Mouse (Mus musculus) CH12.LX (cell line): ENCODE results near the gene Son. TPM values are rescaled to one million over a fixed set of nuclear protein-coding genes. Genes with fewer than 3 reads are reported as not detected.

Source experiments
- DNase-seq: peaks from one replicate; pipeline ENCODE4 v3.0.0-alpha.2; 2013; ENCODE audit errors: extremely low read depth
- H3K27ac ChIP-seq: 2 replicates; pipeline ENCODE4 v1.5.1; 2012; ENCODE audit warnings: low read depth, mild to moderate bottlenecking, control low read depth, moderate library complexity; ENCODE audit not compliant: insufficient read depth
- H3K27me3 ChIP-seq: replicated peaks from 2 replicates; pipeline ENCODE3; 2012; ENCODE audit warnings: inconsistent platforms
- H3K36me3 ChIP-seq, 2 experiments: replicated peaks in 1 of 2; 2 replicates each; pipeline versions ENCODE3 to v1.6.1; 2012; ENCODE audit warnings: inconsistent platforms in 1 of 2, low read length in 1 of 2, mild to moderate bottlenecking in 1 of 2, mixed read lengths in 1 of 2, moderate library complexity in 1 of 2; ENCODE audit not compliant: control insufficient read depth in 1 of 2, insufficient read depth in 1 of 2
- H3K4me1 ChIP-seq, 2 experiments: 2 replicates each; pipeline ENCODE4 v1.6.1; 2012; ENCODE audit warnings: inconsistent platforms in 1 of 2, moderate library complexity in 1 of 2; ENCODE audit not compliant: insufficient read depth in 2 of 2, control insufficient read depth in 1 of 2
- H3K4me2 ChIP-seq: 2 replicates; pipeline ENCODE4 v1.6.1; 2012; ENCODE audit warnings: low read depth, mild to moderate bottlenecking, control low read depth; ENCODE audit not compliant: poor library complexity, insufficient read depth, severe bottlenecking
- H3K4me3 ChIP-seq, 3 experiments: fragments of 150-350 bp in 1 of 3; sonication (generic) in 1 of 3; replicated peaks in 1 of 3; 2 replicates each; pipeline versions ENCODE3 to v1.5.1; 2011 to 2012; ENCODE audit warnings: low read depth in 2 of 3, low read length in 2 of 3, mild to moderate bottlenecking in 2 of 3, moderate library complexity in 2 of 3, control low read depth in 1 of 3, improper control_type of control experiment in 1 of 3, inconsistent platforms in 1 of 3, mixed read lengths in 1 of 3; ENCODE audit not compliant: poor library complexity in 1 of 3
- H3K79me2 ChIP-seq: replicated peaks from 2 replicates; pipeline ENCODE4 v1.6.1; 2012; ENCODE audit warnings: mild to moderate bottlenecking, moderate library complexity; ENCODE audit not compliant: control insufficient read depth, poor library complexity, insufficient read depth, severe bottlenecking; ENCODE audit errors: extremely low read depth
- H3K9ac ChIP-seq: 2 replicates; pipeline ENCODE4 v1.6.1; 2012; ENCODE audit warnings: low read depth, mild to moderate bottlenecking, control low read depth, moderate library complexity; ENCODE audit not compliant: insufficient read depth
- H3K9me3 ChIP-seq: replicated peaks from 2 replicates; pipeline ENCODE3; 2012; ENCODE audit warnings: low read length, inconsistent platforms, mixed read lengths
- BHLHE40 ChIP-seq: IDR thresholded peaks from 2 replicates; pipeline ENCODE4 v1.6.1; 2011; ENCODE audit warnings: mild to moderate bottlenecking, low read depth, low read length, improper control_type of control experiment
- CHD1 ChIP-seq: IDR thresholded peaks from 2 replicates; pipeline ENCODE4 v1.6.1; 2012; ENCODE audit warnings: low read depth, low read length, improper control_type of control experiment, inconsistent platforms
- CHD2 ChIP-seq: IDR thresholded peaks from 2 replicates; pipeline ENCODE4 v1.6.1; 2011; ENCODE audit warnings: low read length, improper control_type of control experiment
- CTCF ChIP-seq, 2 experiments: IDR thresholded peaks in 1 of 2; conservative IDR thresholded peaks in 1 of 2; 2 replicates each; pipeline ENCODE4 v1.5.1; 2011 to 2012; ENCODE audit warnings: low read depth in 2 of 2, low read length in 2 of 2, improper control_type of control experiment in 1 of 2, inconsistent platforms in 1 of 2, mild to moderate bottlenecking in 1 of 2, moderate library complexity in 1 of 2
- E2F4 ChIP-seq: IDR thresholded peaks from 2 replicates; pipeline ENCODE4 v1.6.1; 2011; ENCODE audit warnings: low read depth, low read length, improper control_type of control experiment; ENCODE audit not compliant: insufficient replicate concordance
- ELF1 ChIP-seq: IDR thresholded peaks from 2 replicates; pipeline ENCODE4 v1.6.1; 2014; ENCODE audit warnings: low read depth, mild to moderate bottlenecking, inconsistent platforms, low read length, improper control_type of control experiment
- EP300 ChIP-seq: IDR thresholded peaks from 2 replicates; pipeline ENCODE4 v1.6.1; 2011; ENCODE audit warnings: low read length, improper control_type of control experiment
- GABPA ChIP-seq: IDR thresholded peaks from 2 replicates; pipeline ENCODE4 v1.6.1; 2012; ENCODE audit warnings: low read depth, low read length, improper control_type of control experiment, inconsistent platforms; ENCODE audit not compliant: insufficient replicate concordance
- IRF4 ChIP-seq: IDR thresholded peaks from 2 replicates; pipeline ENCODE4 v1.6.1; 2014; ENCODE audit warnings: low read depth, mild to moderate bottlenecking, inconsistent platforms, low read length, improper control_type of control experiment
- JUND ChIP-seq: conservative IDR thresholded peaks from 2 replicates; pipeline ENCODE4 v1.6.1; 2011; ENCODE audit warnings: low read depth, low read length, improper control_type of control experiment
- KAT2A ChIP-seq: IDR thresholded peaks from 2 replicates; pipeline ENCODE4 v1.6.1; 2012; ENCODE audit warnings: low read length, improper control_type of control experiment, inconsistent platforms; ENCODE audit not compliant: insufficient replicate concordance
- MAX ChIP-seq: IDR thresholded peaks from 2 replicates; pipeline ENCODE4 v1.6.1; 2011; ENCODE audit warnings: low read length, improper control_type of control experiment
- MYC ChIP-seq: IDR thresholded peaks from 2 replicates; pipeline ENCODE4 v1.6.1; 2011; ENCODE audit warnings: low read depth, mild to moderate bottlenecking, improper control_type of control experiment, low read length
- NELFE ChIP-seq: IDR thresholded peaks from 2 replicates; pipeline ENCODE4 v1.6.1; 2011; ENCODE audit warnings: low read depth, low read length, improper control_type of control experiment
- POLR2A ChIP-seq: IDR thresholded peaks from 2 replicates; pipeline ENCODE4 v1.6.1; 2011; ENCODE audit warnings: low read depth, mild to moderate bottlenecking, improper control_type of control experiment, low read length
- POLR2AphosphoS2 ChIP-seq: IDR thresholded peaks from 2 replicates; pipeline ENCODE4 v1.6.1; 2011; ENCODE audit warnings: low read depth, low read length, improper control_type of control experiment
- RAD21 ChIP-seq: IDR thresholded peaks from 2 replicates; pipeline ENCODE4 v1.6.1; 2011; ENCODE audit warnings: low read depth, mild to moderate bottlenecking, low read length, improper control_type of control experiment, moderate library complexity
- USF1 ChIP-seq: IDR thresholded peaks from 2 replicates; pipeline ENCODE4 v1.6.1; 2014; ENCODE audit warnings: low read depth, mild to moderate bottlenecking, inconsistent platforms, low read length, improper control_type of control experiment
- ZMIZ1 ChIP-seq: IDR thresholded peaks from 2 replicates; pipeline ENCODE4 v1.6.1; 2012; ENCODE audit warnings: low read depth, mild to moderate bottlenecking, inconsistent platforms, low read length, improper control_type of control experiment
- dilution Hi-C: fragments of 300-500 bp; cut with MboI; formaldehyde crosslinking; loops from 2 replicates; pipeline ENCODE4 v1.14.3; 2020; ENCODE audit warnings: low sequenced_read_pairs; ENCODE audit not compliant: extremely low pct_unique_long_range_greater_than_20kb, extremely low pct_ligation_motif_present
- in situ Hi-C: fragments of 300-500 bp; cut with MboI; formaldehyde crosslinking; loops from 3 replicates; pipeline ENCODE4 v1.14.3; 2019; ENCODE audit warnings: low sequenced_read_pairs, low pct_ligation_motif_present, low pct_unique_long_range_greater_than_20kb, mixed read lengths
- polyA plus RNA-seq: library from polyadenylated mRNA; unstranded; fragments of >175 nt; gene quantifications from 2 replicates; pipeline ENCODE4 v1.2.1, GENCODE M21; 2012; ENCODE audit warnings: low read depth; ENCODE audit not compliant: insufficient read length
- total RNA-seq, 2 experiments: library from RNA; depleted of rRNA; stranded (reverse); fragments of 300-350 nt in 1 of 2; fragments of >200 nt in 1 of 2; gene quantifications; 2 replicates each; pipeline ENCODE4 v1.2.3; 2012 to 2014

The Son gene
- total and polyA plus RNA-seq, 3 experiments = 126 to 271 (median 206) TPM

DNA sequence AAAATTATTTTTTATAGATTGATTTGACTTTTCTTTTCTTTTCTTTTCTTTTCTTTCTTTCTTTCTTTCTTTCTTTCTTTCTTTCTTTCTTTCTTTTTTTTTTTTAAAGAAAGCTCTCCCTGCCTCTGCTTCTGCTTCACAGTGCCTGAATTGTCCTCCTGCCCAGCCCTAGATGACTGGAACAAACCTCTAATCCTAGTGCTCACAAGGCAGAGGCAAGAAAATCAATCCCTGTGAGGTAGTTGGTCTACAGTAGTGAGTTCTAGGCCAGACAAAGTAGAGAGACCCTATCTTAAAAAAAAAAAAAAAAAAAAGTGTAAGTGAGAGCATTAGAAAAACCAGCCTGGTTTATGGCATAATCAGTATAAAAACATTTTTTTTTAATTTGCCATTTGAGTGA, 2.5 kb downstream of the Son start:
- Histone ChIP-seq H3K36me3 (peaks cover 19 to 45% of the 10 kb centered on the region in 2 experiments), H3K4me1 (peaks cover 5 to 43% of the 10 kb centered on the region in 2 experiments; a peak in 3 of 4 replicates), H3K27me3 (no peaks in the 10 kb centered on the region), H3K9me3 (no peaks in the 10 kb centered on the region), H3K4me3 (no peak overlapping the region), H3K79me2 (peaks cover 76% of the 10 kb centered on the region), H3K4me2 (peak overlapping the region; percentile 82; the same call in 1 of the 2 replicates), H3K27ac (no peak overlapping the region), H3K9ac (peak overlapping the region; percentile 43; the same call in 1 of the 2 replicates)
- TF ChIP-seq CHD1 (0 out of 2 replicates have a peak, but pooled peaks have one; percentile 58), CTCF (conservative IDR thresholded peaks at IDR 0.05 in 1 of 2, IDR thresholded peaks at IDR 0.05 in 1 of 2; ENCODE audit: low read depth in 2 of 2, low read length in 2 of 2) (no peak)
- dilution Hi-C loops = no loop called here
- in situ Hi-C loops = no loop called here
- DNase-seq = no peak

GRCm38 (mm10) chr16:91652191-91652590, 4.9 kb downstream of the Son start:
- Histone ChIP-seq H3K27ac (no peak overlapping the region), H3K4me1 (peaks cover 5 to 40% of the 10 kb centered on the region in 2 experiments; a peak in 3 of 4 replicates), H3K27me3 (no peaks in the 10 kb centered on the region), H3K36me3 (peaks cover 43 to 67% of the 10 kb centered on the region in 2 experiments), H3K4me2 (no peak overlapping the region), H3K9ac (no peak overlapping the region), H3K4me3 (no peak overlapping the region), H3K9me3 (no peaks in the 10 kb centered on the region), H3K79me2 (peaks cover 86% of the 10 kb centered on the region)
- dilution Hi-C loops (no loop called here), in situ Hi-C loops (no loop called here)
- DNase-seq = no peak
- TF ChIP-seq E2F4 = no peak
- TF ChIP-seq CHD1 = no peak
- peak; percentile 37; the same call in 1 of the 2 replicates for TF ChIP-seq POLR2A
- TF ChIP-seq MAX = no peak
- TF ChIP-seq ELF1 = no peak

- no peak for DNase-seq
- no peaks in the 10 kb centered on the region for H3K9me3 ChIP-seq
- H3K36me3 ChIP-seq = peaks cover 74 to 93% of the 10 kb centered on the region in 2 experiments
- H3K27me3 ChIP-seq = no peaks in the 10 kb centered on the region
- H3K4me2 ChIP-seq = no peak overlapping the region
- no peak overlapping the region for H3K27ac ChIP-seq
- H3K9ac ChIP-seq = no peak overlapping the region
- dilution Hi-C loops = no loop called here
- peaks cover 5 to 34% of the 10 kb centered on the region in 2 experiments; a peak in 3 of 4 replicates for H3K4me1 ChIP-seq
- TF ChIP-seq IRF4 = no peak
- no peak for TF ChIP-seq BHLHE40
- TF ChIP-seq GABPA = no peak
- TF ChIP-seq JUND = no peak
- TF ChIP-seq CHD2 = no peak
- no peak for TF ChIP-seq NELFE
- TF ChIP-seq ELF1 = no peak
- TF ChIP-seq EP300 = no peak
- TF ChIP-seq ZMIZ1 = no peak
- no peak for TF ChIP-seq KAT2A
- TF ChIP-seq RAD21 = no peak
- TF ChIP-seq MAX = no peak
- no peak for TF ChIP-seq MYC
- TF ChIP-seq USF1 = no peak
- TF ChIP-seq POLR2AphosphoS2 = no peak; the same call in 1 of the 2 replicates
- TF ChIP-seq POLR2A = no peak
- H3K4me3 ChIP-seq = no peak overlapping the region
- in situ Hi-C loops = no loop called here
- peaks cover 94% of the 10 kb centered on the region for H3K79me2 ChIP-seq
Measured at GRCm38 (mm10) chr16:91655285-91655684, 8.0 kb downstream of the Son start.
